Mouse (Mus musculus): ENCODE data around the gene Angptl6. TPM values are rescaled to one million over a fixed set of nuclear protein-coding genes. Genes with fewer than 3 reads are reported as not detected.

The Angptl6 gene
- 4.1 and 4.4 TPM in 2 replicates for polyA plus RNA-seq (2015; fragmentation: Nextera tagmentation; extraction: Ambion mirVana)

DNA sequence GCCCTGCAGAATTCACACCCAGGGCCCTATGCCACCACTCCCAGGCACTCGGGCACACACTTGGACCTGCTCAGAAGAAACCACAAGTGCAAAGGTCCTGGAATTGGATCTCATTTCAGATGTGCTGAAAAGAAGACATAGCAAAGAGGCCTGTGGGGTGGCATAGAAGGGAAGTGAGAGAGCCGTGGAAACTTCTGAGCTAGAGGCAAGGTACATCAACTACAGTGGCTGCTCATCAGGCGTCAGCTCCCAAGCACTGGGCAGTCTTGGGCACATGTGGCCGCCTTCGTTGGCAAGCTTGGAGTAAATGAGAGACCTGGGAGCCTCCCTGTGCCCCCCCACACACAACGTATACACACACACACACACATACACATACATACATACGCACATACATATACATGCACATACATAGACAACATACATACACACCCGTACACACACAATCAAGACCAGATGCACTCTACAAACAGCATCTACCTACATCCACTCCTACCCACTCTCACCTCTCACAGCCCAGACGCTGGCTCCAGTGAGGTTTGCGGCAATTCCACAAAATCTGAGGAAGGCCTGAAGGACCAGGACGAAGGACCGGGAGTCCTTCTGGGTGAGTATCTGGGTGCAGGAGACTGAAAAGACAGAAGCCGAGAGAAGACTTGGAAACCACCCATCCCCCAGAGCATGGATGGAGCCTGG lies at the start of gene Angptl6:
Gene Angptl6, minus strand, starts transcription at position 631 of the 696 bp plus-strand sequence.

DNA sequence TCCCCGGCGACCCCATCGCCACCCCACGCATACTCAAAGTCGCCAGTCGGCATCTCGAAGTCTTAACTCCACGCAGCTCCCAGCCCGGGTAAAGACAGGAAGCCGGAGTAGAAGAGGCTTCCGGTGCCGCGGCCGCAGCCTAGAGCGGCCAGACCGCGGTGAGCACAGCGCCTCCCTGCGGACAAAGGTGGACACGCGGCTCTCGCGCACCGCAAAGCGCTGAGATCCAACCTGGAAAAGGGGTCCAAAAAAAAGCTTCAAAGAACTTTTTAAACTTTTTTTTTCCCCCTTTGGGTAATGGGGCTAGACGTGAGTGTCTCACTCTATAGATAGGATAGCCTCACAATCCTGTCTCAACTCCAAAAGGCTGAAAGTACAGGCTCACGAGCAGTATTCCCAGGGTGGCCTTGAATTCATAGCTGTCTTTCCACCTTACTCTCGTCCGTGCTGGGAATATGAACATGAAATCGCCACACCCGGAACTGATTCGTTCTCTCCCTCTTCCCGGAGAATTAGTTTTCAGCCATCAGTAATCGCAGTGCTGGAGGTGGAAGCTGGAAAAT lies 19.1 kb upstream of the Angptl6 start, which contains the start of gene Eif3g:
Gene Eif3g, minus strand, starts transcription at position 113 of the 563 bp plus-strand sequence.

DNA sequence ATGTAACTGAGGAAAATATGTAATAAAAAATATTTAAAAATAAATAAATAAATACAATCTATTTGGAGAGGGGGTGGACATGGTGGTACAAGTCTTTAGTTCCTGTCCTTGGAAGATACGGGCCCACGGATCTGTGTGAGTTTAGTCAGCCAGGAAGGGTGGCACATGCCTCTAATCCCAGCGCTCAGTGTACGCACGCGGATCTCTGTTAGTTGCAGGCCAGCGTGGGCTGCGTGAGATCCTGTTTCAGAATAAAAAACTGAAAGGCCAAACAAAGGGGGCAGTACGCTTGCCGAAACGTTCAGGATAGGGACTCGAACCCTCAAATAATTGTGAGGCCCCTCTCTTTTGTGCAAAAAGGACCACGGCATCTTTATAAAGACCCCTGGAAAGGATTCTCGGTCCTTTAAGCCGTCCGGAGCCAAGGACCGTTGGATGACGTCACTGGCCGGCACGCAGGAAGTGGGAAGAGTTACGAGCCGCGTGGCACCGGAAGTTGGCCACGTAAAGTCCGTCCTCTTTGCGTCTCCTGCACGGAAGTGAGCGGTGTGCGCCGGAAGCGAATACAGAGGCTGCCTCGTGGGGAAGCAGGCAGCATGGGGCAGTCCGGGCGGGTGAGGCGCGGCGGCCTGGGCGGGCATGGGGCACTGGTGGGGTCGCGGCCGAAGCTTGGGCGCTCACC lies 8.3 kb upstream of the Angptl6 start, which contains the start of gene Ppan:
Gene Ppan, plus strand, starts transcription at position 472 of the 682 bp plus-strand sequence.

DNA sequence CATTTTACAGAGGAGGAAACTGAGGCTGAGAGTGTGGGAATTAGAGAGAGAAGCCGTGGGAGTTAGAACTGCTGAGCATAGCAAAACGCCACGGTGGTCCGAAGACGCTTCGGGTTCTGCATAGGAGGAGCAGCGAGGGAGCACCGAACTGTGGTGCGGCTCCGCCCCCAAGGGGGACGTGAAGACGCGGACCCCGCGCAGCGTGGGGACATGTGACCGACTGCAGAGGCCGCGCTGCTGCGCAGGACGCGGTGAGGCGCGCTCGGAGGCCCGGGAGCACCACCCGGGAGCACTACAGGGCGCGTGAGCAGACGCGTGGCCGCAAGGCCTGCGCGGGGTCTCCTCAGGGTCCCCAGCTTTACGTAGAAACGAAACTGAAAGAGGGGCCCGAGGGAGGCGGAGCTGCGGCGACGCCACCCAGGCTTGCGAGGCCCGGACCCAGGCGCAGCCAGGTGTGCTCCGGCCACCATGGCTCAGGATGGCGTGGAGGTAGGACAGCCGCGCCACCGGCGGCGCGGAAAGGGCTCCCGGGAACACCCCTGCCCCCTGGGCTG lies 11.0 kb downstream of the Angptl6 start, which contains the start of gene A230050P20Rik:
Gene A230050P20Rik, plus strand, starts transcription at position 195 of the 554 bp plus-strand sequence.

Small RNAs within 50 kb of the gene (microRNA-seq; reads per million reads assigned to microRNA genes)
- 0 to 0.10 reads per million in 2 experiments for gene Mir7081

Other genes starting within 250 kb of the Angptl6 start
- gene Ubl5, start 236.8 kb downstream of the Angptl6 start, polyA plus RNA-seq (2015; fragmentation: Nextera tagmentation; extraction: Ambion mirVana), result 264 and 297 TPM in 2 replicates
- gene Fbxl12, start 235.0 kb downstream of the Angptl6 start, polyA plus RNA-seq (2015; fragmentation: Nextera tagmentation; extraction: Ambion mirVana), result 13.1 and 13.8 TPM in 2 replicates
- 30.5 and 31.7 TPM in 2 replicates for gene Pin1, start 227.6 kb downstream of the Angptl6 start, polyA plus RNA-seq (2015; fragmentation: Nextera tagmentation; extraction: Ambion mirVana)
- 1.0 and 1.9 TPM in 2 replicates for gene Olfm2, start 133.4 kb downstream of the Angptl6 start, polyA plus RNA-seq (2015; fragmentation: Nextera tagmentation; extraction: Ambion mirVana)
- 32.7 and 37.9 TPM in 2 replicates for gene Col5a3, start 64.7 kb downstream of the Angptl6 start, polyA plus RNA-seq (2015; fragmentation: Nextera tagmentation; extraction: Ambion mirVana)
- not detected in 2 replicates for gene Rdh8, start 61.2 kb downstream of the Angptl6 start, polyA plus RNA-seq (2015; fragmentation: Nextera tagmentation; extraction: Ambion mirVana)
- gene A230050P20Rik, start 11.1 kb downstream of the Angptl6 start, polyA plus RNA-seq (2015; fragmentation: Nextera tagmentation; extraction: Ambion mirVana), result 5.3 and 6.4 TPM in 2 replicates
- 27.7 and 28.3 TPM in 2 replicates for gene Ppan, start 8.4 kb upstream of the Angptl6 start, polyA plus RNA-seq (2015; fragmentation: Nextera tagmentation; extraction: Ambion mirVana)
- 205 and 214 TPM in 2 replicates for gene Eif3g, start 18.9 kb upstream of the Angptl6 start, polyA plus RNA-seq (2015; fragmentation: Nextera tagmentation; extraction: Ambion mirVana)
- gene Dnmt1, start 80.2 kb upstream of the Angptl6 start, polyA plus RNA-seq (2015; fragmentation: Nextera tagmentation; extraction: Ambion mirVana), result 12.7 and 13.9 TPM in 2 replicates
- 14.7 and 17.5 TPM in 2 replicates for gene S1pr2, start 97.1 kb upstream of the Angptl6 start, polyA plus RNA-seq (2015; fragmentation: Nextera tagmentation; extraction: Ambion mirVana)
- gene Mrpl4, start 123.0 kb upstream of the Angptl6 start, polyA plus RNA-seq (2015; fragmentation: Nextera tagmentation; extraction: Ambion mirVana), result 100 and 101 TPM in 2 replicates
- 5.1 and 7.8 TPM in 2 replicates for gene Icam1, start 136.3 kb upstream of the Angptl6 start, polyA plus RNA-seq (2015; fragmentation: Nextera tagmentation; extraction: Ambion mirVana)
- 0.26 and 0.32 TPM in 2 replicates for gene Icam4, start 149.6 kb upstream of the Angptl6 start, polyA plus RNA-seq (2015; fragmentation: Nextera tagmentation; extraction: Ambion mirVana)
- 0.06 and 0.10 TPM in 2 replicates for gene Icam5, start 152.3 kb upstream of the Angptl6 start, polyA plus RNA-seq (2015; fragmentation: Nextera tagmentation; extraction: Ambion mirVana)
- 0.54 TPM in 1 of 2 replicates, not detected in the other for gene Zglp1, start 187.4 kb upstream of the Angptl6 start, polyA plus RNA-seq (2015; fragmentation: Nextera tagmentation; extraction: Ambion mirVana)
- gene Gm49373, start 193.4 kb upstream of the Angptl6 start, polyA plus RNA-seq (2015; fragmentation: Nextera tagmentation; extraction: Ambion mirVana), result 0.09 and 0.21 TPM in 2 replicates
- gene Fdx1l, start 193.9 kb upstream of the Angptl6 start, polyA plus RNA-seq (2015; fragmentation: Nextera tagmentation; extraction: Ambion mirVana), result 46.8 and 48.7 TPM in 2 replicates
- gene Gm38431, start 212.3 kb upstream of the Angptl6 start, polyA plus RNA-seq (2015; fragmentation: Nextera tagmentation; extraction: Ambion mirVana), result 0.76 and 0.97 TPM in 2 replicates
- 13.1 and 16.3 TPM in 2 replicates for gene Raver1, start 212.3 kb upstream of the Angptl6 start, polyA plus RNA-seq (2015; fragmentation: Nextera tagmentation; extraction: Ambion mirVana)